Mouse (Mus musculus): ENCODE results near the gene Mylk. TPM values are rescaled to one million over a fixed set of nuclear protein-coding genes. Genes with fewer than 3 reads are reported as not detected.

The Mylk gene
- polyA plus RNA-seq, 1 experiment from 2014 or later: 4.1 TPM

- Histone ChIP-seq H3K9me3 (no peaks in the 10 kb centered on the region), H3K4me3 (no peak overlapping the region), H3K27ac (no peak overlapping the region), H3K36me3 (replicated peaks) (no peaks in the 10 kb centered on the region), H3K4me2 (no peak overlapping the region), H3K4me1 (peaks cover 16% of the 10 kb centered on the region), H3K27me3 (replicated peaks) (no peaks in the 10 kb centered on the region), H3K9ac (no peak overlapping the region)
- ATAC-seq (replicated peaks): no peak
- 64% methylated on average over 6 of the region's 6 CpGs for WGBS
Observed at GRCm38 (mm10) chr16:34924937-34925618, 180.1 kb downstream of the Mylk start.

GRCm38 (mm10) chr16:34926531-34927435 is 181.8 kb downstream of the Mylk start:
- peaks cover 14% of the 10 kb centered on the region for H3K4me1 ChIP-seq
- no peaks in the 10 kb centered on the region for H3K36me3 ChIP-seq (replicated peaks)
- no peaks in the 10 kb centered on the region for H3K27me3 ChIP-seq (replicated peaks)
- H3K4me3 ChIP-seq: no peak overlapping the region
- H3K9ac ChIP-seq: no peak overlapping the region
- WGBS: 82% methylated on average over 9 of the region's 9 CpGs
- H3K9me3 ChIP-seq: no peaks in the 10 kb centered on the region
- no peak overlapping the region for H3K4me2 ChIP-seq
- H3K27ac ChIP-seq: no peak overlapping the region
- ATAC-seq (replicated peaks): no peak

DNA sequence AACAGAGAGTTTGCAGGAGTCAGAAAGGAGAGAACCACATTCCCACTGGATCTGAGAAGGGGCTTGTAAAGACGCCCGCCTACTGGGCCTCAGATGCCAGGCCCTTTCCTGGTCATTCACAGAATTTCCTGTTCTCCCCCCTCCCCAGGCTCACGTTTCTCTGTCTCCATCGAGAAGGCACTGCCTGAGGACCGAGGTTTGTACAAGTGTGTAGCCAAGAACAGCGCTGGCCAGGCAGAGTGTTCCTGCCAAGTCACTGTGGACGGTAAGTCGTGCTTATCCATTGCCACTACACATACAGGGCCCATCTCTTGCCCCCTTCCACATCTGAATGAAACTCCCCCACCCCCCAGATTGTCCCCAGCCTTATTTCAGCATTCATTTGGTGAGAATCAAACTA is 184.7 kb downstream of the Mylk start:
- no peaks in the 10 kb centered on the region for H3K27me3 ChIP-seq (replicated peaks)
- WGBS: 88% methylated on average over 8 of the region's 8 CpGs
- no peak for ATAC-seq (replicated peaks)

DNA sequence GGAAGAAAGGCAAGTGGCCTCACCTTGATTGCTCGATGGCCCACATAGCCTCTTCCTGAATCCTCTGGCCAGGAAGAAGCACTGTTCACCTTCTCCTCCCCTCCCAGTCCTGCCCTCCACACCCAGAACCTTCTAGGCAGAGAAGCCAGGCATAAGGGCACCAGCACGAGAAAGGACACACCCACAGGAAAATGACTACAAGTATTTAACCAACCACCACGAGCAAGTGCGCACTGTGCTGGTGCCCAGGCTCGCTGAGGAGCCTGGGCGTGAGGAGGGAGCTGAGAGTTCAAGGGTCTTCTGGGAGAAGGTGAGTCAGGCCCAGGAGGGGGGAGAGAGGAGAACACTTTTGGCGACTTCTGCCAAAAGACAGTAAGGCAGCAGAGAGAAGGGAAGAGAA is 185.1 kb downstream of the Mylk start:
- peaks cover 8% of the 10 kb centered on the region; the same call in 1 of the 2 replicates for H3K4me1 ChIP-seq
- WGBS: 92% methylated on average over 7 of the region's 7 CpGs
- H3K27ac ChIP-seq: no peak overlapping the region
- no peak overlapping the region for H3K9ac ChIP-seq
- H3K36me3 ChIP-seq (replicated peaks): no peaks in the 10 kb centered on the region
- H3K9me3 ChIP-seq: no peaks in the 10 kb centered on the region
- H3K4me3 ChIP-seq: no peak overlapping the region
- no peak overlapping the region for H3K4me2 ChIP-seq
- H3K27me3 ChIP-seq (replicated peaks): no peaks in the 10 kb centered on the region
- no peak for ATAC-seq (replicated peaks)

More for the DNA sequence above, 184.7 kb downstream of the Mylk start:
- Histone ChIP-seq H3K9me3 (no peaks in the 10 kb centered on the region), H3K4me2 (no peak overlapping the region), H3K27ac (no peak overlapping the region), H3K4me1 (peaks cover 11% of the 10 kb centered on the region), H3K36me3 (replicated peaks) (no peaks in the 10 kb centered on the region), H3K4me3 (no peak overlapping the region), H3K9ac (no peak overlapping the region)

DNA sequence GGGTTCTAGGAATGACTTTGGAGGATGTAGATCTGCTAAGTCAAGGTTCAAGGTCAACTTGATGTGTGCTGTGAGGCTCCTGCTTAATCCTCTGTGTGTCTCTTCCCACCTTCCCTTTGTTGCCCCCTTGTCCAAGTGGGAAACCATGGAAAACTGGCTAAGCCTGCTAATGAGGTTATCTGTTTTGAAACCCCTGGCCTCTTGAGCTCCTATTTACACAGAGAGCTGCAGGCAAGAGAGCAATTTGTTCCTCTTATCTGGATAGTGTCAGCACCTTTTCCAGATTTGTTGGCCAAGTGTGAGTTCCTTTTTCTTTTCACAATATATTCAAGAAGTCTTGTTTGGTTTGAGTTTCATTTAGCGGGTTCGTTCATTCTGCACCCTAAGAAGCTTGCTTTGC is 186.3 kb downstream of the Mylk start:
- Histone ChIP-seq H3K27me3 (replicated peaks) (no peaks in the 10 kb centered on the region), H3K4me2 (no peak overlapping the region), H3K9ac (no peak overlapping the region), H3K27ac (no peak overlapping the region), H3K4me1 (peaks cover 4% of the 10 kb centered on the region; the same call in 1 of the 2 replicates), H3K36me3 (replicated peaks) (no peaks in the 10 kb centered on the region), H3K9me3 (no peaks in the 10 kb centered on the region), H3K4me3 (no peak overlapping the region)
- ATAC-seq (replicated peaks): no peak
- 85% methylated on average over 2 of the region's 2 CpGs for WGBS

DNA sequence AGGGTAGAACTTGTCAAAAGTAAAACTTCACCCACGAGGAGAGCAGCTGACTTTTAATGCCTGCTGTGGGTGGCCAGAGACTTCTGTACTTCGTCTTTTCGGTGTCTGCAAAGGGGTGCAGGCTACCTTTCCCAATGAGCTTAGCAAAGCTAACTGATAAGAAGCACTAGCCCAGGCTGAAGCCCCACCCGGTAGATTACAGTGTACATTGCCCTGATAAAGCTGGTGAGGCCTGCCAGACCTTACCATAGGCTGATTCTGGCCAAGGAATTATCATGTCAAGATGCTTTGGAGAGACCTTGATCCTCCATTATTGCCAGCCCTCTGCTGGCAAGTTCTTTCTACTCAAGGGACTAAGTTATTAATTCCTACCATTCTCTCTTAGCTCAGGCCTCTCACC is 188.2 kb downstream of the Mylk start:
- H3K36me3 ChIP-seq (replicated peaks): no peaks in the 10 kb centered on the region

GRCm38 (mm10) chr16:34934486-34934885 is 189.5 kb downstream of the Mylk start:
- WGBS: 48% methylated on average over 6 of the region's 6 CpGs
- H3K9ac ChIP-seq: no peak overlapping the region
- no peaks in the 10 kb centered on the region for H3K4me1 ChIP-seq
- no peak for ATAC-seq (replicated peaks)
- no peak overlapping the region for H3K4me3 ChIP-seq
- H3K27ac ChIP-seq: no peak overlapping the region
- H3K36me3 ChIP-seq (replicated peaks): no peaks in the 10 kb centered on the region
- H3K9me3 ChIP-seq: no peaks in the 10 kb centered on the region
- H3K4me2 ChIP-seq: no peak overlapping the region
- H3K27me3 ChIP-seq (replicated peaks): no peaks in the 10 kb centered on the region

More for the DNA sequence above, 188.2 kb downstream of the Mylk start:
- no peaks in the 10 kb centered on the region for H3K27me3 ChIP-seq (replicated peaks)
- H3K4me3 ChIP-seq: no peak overlapping the region
- H3K4me2 ChIP-seq: no peak overlapping the region
- WGBS: 86% methylated on average over 4 of the region's 4 CpGs
- ATAC-seq (replicated peaks): no peak
- H3K9ac ChIP-seq: no peak overlapping the region
- no peaks in the 10 kb centered on the region for H3K4me1 ChIP-seq
- no peaks in the 10 kb centered on the region for H3K9me3 ChIP-seq
- H3K27ac ChIP-seq: no peak overlapping the region

- no peak overlapping the region for H3K4me2 ChIP-seq
- no peak for ATAC-seq (replicated peaks)
- no peak overlapping the region for H3K4me3 ChIP-seq
- no peak overlapping the region for H3K9ac ChIP-seq
- no peaks in the 10 kb centered on the region for H3K27me3 ChIP-seq (replicated peaks)
- no peaks in the 10 kb centered on the region for H3K4me1 ChIP-seq
- H3K27ac ChIP-seq: no peak overlapping the region
- 62% methylated on average over 9 of the region's 9 CpGs for WGBS
- H3K36me3 ChIP-seq (replicated peaks): no peaks in the 10 kb centered on the region
- H3K9me3 ChIP-seq: no peaks in the 10 kb centered on the region
Observed at GRCm38 (mm10) chr16:34935514-34936338, 190.7 kb downstream of the Mylk start.

- no peaks in the 10 kb centered on the region for H3K36me3 ChIP-seq (replicated peaks)
- no peak overlapping the region for H3K9ac ChIP-seq
- ATAC-seq (replicated peaks): no peak
- 51% methylated on average over 9 of the region's 9 CpGs for WGBS
- no peaks in the 10 kb centered on the region for H3K4me1 ChIP-seq
- H3K27ac ChIP-seq: no peak overlapping the region
- no peaks in the 10 kb centered on the region for H3K27me3 ChIP-seq (replicated peaks)
- no peak overlapping the region for H3K4me3 ChIP-seq
- H3K9me3 ChIP-seq: no peaks in the 10 kb centered on the region
- H3K4me2 ChIP-seq: no peak overlapping the region
Observed at GRCm38 (mm10) chr16:34936339-34936810, 191.4 kb downstream of the Mylk start.

GRCm38 (mm10) chr16:34937611-34938010 is 192.6 kb downstream of the Mylk start:
- H3K27me3 ChIP-seq (replicated peaks): no peaks in the 10 kb centered on the region
- WGBS: 60% methylated on average over 4 of the region's 4 CpGs
- no peak overlapping the region for H3K4me3 ChIP-seq
- no peaks in the 10 kb centered on the region for H3K4me1 ChIP-seq
- no peak overlapping the region for H3K27ac ChIP-seq
- no peak for ATAC-seq (replicated peaks)
- H3K4me2 ChIP-seq: no peak overlapping the region
- H3K36me3 ChIP-seq (replicated peaks): no peaks in the 10 kb centered on the region
- H3K9ac ChIP-seq: no peak overlapping the region
- H3K9me3 ChIP-seq: no peaks in the 10 kb centered on the region

- H3K4me3 ChIP-seq: no peak overlapping the region
- no peak for ATAC-seq (replicated peaks)
- H3K4me2 ChIP-seq: no peak overlapping the region
- no peaks in the 10 kb centered on the region for H3K9me3 ChIP-seq
- H3K36me3 ChIP-seq (replicated peaks): no peaks in the 10 kb centered on the region
- no peak overlapping the region for H3K9ac ChIP-seq
- WGBS: 90% methylated on average over 2 of the region's 2 CpGs
- no peaks in the 10 kb centered on the region for H3K27me3 ChIP-seq (replicated peaks)
- no peak overlapping the region for H3K27ac ChIP-seq
- no peaks in the 10 kb centered on the region for H3K4me1 ChIP-seq
Observed at GRCm38 (mm10) chr16:34938248-34938647, 193.2 kb downstream of the Mylk start.

DNA sequence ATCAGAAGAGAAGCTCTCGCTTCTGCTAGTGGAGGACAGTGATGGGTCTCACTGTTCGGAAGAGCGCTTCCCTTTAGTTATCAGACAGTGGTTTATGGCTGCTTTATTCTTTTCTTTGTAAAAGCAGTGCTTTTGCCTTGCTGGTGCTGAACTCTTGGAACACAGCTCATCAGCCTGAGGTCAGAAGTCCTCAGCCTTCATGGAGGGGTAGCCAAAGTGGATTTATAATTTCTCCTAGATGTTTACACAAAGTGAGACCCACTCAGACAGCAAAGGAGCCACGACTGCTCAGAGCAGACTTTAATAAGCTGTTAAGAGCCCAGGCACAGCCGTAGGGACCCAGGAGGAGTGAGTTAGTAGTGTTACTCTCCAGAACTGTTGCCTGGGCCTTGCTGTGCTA is 194.9 kb downstream of the Mylk start:
- Histone ChIP-seq H3K27me3 (replicated peaks) (no peaks in the 10 kb centered on the region), H3K27ac (no peak overlapping the region), H3K4me2 (no peak overlapping the region), H3K9me3 (no peaks in the 10 kb centered on the region), H3K4me3 (no peak overlapping the region), H3K36me3 (replicated peaks) (no peaks in the 10 kb centered on the region), H3K4me1 (no peaks in the 10 kb centered on the region), H3K9ac (no peak overlapping the region)
- WGBS: 81% methylated on average over 5 of the region's 5 CpGs
- ATAC-seq (replicated peaks): no peak

Data from midbrain, embryonic 15.5 days (tissue).